Mouse (Mus musculus): ENCODE results near the gene Dpp3. TPM values are rescaled to one million over a fixed set of nuclear protein-coding genes. Genes with fewer than 3 reads are reported as not detected.

Gene Dpp3
- polyA plus RNA-seq, 1 experiment from 2014 or later, result 59.2 TPM

- Histone ChIP-seq H3K36me3 (ENCODE audit: control insufficient read depth, insufficient read depth) (no peaks in the 10 kb centered on the region), H3K27ac (ENCODE audit: low read depth, low read length) (no peak within 1 kb of the TSS), H3K9me3 (ENCODE audit: control insufficient read depth) (no peaks in the 10 kb centered on the region), H3K9ac (ENCODE audit: low read depth, low read length) (peak within 1 kb of the TSS; percentile 46), H3K4me2 (replicated peaks; ENCODE audit: low read depth) (peak within 1 kb of the TSS; percentile 99), H3K4me1 (replicated peaks; ENCODE audit: control insufficient read depth, insufficient read depth, low read length) (0 out of 2 replicates have a peak, but pooled peaks cover 3% of the 10 kb centered on the region), H3K27me3 (replicated peaks; ENCODE audit: control insufficient read depth, insufficient read depth, low read length) (no peaks in the 10 kb centered on the region), H3K4me3 (ENCODE audit: low read depth, low read length) (peak within 1 kb of the TSS; percentile 60)
- under 1% methylated on average over 55 of the region's 55 CpGs for WGBS
- ATAC-seq, result peak; percentile 95
- TF ChIP-seq CTCF (IDR thresholded peaks at IDR 0.05; ENCODE audit: low read depth), result no peak
These were observed 14.6 kb upstream of the Dpp3 start, which contains the start of gene Peli3 for GRCm38 (mm10) chr19:4942551-4943252. Gene Peli3, minus strand, starts transcription at chr19:4943127.

DNA sequence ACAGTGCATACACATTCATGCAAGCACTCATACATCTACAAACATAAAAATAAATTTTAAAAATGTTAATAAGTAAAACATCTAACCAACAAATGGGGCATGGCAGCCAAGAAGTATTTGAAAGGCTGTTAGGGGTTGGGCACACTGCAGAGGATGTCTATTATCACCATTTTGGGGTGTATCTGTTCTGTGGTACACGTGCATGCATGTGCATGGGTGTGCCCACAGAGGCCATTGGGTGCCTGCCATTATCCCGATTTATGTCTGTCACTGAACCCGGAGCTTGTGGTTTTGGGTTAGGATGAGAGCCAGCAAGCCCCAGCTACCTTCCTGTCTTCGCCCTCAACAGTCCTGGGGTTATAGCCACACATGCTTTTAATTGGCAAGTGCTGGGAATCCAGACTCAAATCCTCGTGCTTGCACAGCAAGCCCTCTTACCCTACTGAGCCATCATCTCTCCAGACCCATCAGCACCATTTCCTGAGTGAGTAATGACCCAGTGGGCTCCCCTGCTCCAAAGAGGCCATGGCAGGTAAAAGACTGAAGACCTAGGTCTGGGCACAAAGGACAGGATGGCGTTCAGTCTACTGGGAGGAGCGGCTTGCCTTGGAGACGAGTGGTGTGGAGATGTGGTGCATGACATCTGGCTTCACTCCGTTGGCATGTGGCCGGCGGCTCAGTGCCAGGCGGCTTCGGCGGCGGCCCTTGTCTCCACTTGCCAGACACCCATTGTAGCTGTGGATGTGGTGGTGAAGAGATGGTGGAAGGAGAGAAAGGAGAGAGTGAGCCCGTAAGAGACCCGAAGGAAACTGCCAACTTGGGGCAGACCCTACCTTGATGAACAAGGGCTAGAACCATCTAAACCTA, 9.6 kb upstream of the Dpp3 start:
- Histone ChIP-seq H3K36me3 (ENCODE audit: control insufficient read depth, insufficient read depth) (no peaks in the 10 kb centered on the region), H3K27ac (ENCODE audit: low read depth, low read length) (no peak overlapping the region), H3K27me3 (replicated peaks; ENCODE audit: control insufficient read depth, insufficient read depth, low read length) (no peaks in the 10 kb centered on the region), H3K4me1 (replicated peaks; ENCODE audit: control insufficient read depth, insufficient read depth, low read length) (no peaks in the 10 kb centered on the region), H3K9me3 (ENCODE audit: control insufficient read depth) (no peaks in the 10 kb centered on the region), H3K9ac (ENCODE audit: low read depth, low read length) (no peak overlapping the region), H3K4me2 (replicated peaks; ENCODE audit: low read depth) (no peak overlapping the region), H3K4me3 (ENCODE audit: low read depth, low read length) (no peak overlapping the region)
- no peak for TF ChIP-seq CTCF (IDR thresholded peaks at IDR 0.05; ENCODE audit: low read depth)
- 87% methylated on average over 17 of the region's 17 CpGs for WGBS
- ATAC-seq, result no peak

DNA sequence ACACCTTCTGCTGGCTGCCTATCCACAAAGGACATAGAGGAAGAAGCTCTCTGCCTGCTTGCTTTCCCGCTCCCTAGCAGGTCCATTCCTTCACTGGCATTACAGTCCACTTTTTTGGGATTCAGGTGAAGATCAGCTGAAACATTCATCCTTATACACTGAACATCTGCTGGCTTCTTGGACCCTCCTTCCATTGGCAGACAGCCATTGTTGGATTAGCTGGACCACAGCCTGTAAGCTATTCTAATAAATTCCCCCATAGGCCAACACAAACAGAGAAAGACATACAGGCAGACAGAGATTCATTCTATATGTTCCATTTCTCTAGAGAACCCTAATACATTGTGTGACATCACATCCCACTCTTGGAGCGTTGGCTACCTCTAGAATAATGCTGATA, 8.8 kb upstream of the Dpp3 start:
- WGBS, result 77% methylated on average over 2 of the region's 2 CpGs
- H3K9me3 ChIP-seq (ENCODE audit: control insufficient read depth), result no peaks in the 10 kb centered on the region
- no peak for ATAC-seq
- H3K27ac ChIP-seq (ENCODE audit: low read depth, low read length), result no peak overlapping the region
- no peaks in the 10 kb centered on the region for H3K36me3 ChIP-seq (ENCODE audit: control insufficient read depth, insufficient read depth)
- no peak overlapping the region for H3K4me3 ChIP-seq (ENCODE audit: low read depth, low read length)
- H3K4me2 ChIP-seq (replicated peaks; ENCODE audit: low read depth), result no peak overlapping the region
- no peak for TF ChIP-seq CTCF (IDR thresholded peaks at IDR 0.05; ENCODE audit: low read depth)
- no peaks in the 10 kb centered on the region for H3K4me1 ChIP-seq (replicated peaks; ENCODE audit: control insufficient read depth, insufficient read depth, low read length)
- no peak overlapping the region for H3K9ac ChIP-seq (ENCODE audit: low read depth, low read length)
- no peaks in the 10 kb centered on the region for H3K27me3 ChIP-seq (replicated peaks; ENCODE audit: control insufficient read depth, insufficient read depth, low read length)

GRCm38 (mm10) chr19:4928781-4929180, 694 bp upstream of the Dpp3 start:
- H3K9me3 ChIP-seq (ENCODE audit: control insufficient read depth), result no peaks in the 10 kb centered on the region
- no peak for ATAC-seq
- TF ChIP-seq CTCF (IDR thresholded peaks at IDR 0.05; ENCODE audit: low read depth), result no peak
- H3K27ac ChIP-seq (ENCODE audit: low read depth, low read length), result 0 out of 2 replicates have a peak overlapping the region, but pooled peaks have one; percentile 28
- no peaks in the 10 kb centered on the region for H3K27me3 ChIP-seq (replicated peaks; ENCODE audit: control insufficient read depth, insufficient read depth, low read length)
- peaks cover 6% of the 10 kb centered on the region for H3K36me3 ChIP-seq (ENCODE audit: control insufficient read depth, insufficient read depth)
- peak overlapping the region; percentile 69 for H3K4me2 ChIP-seq (replicated peaks; ENCODE audit: low read depth)
- peak overlapping the region; percentile 59; the same call in 1 of the 2 replicates for H3K4me3 ChIP-seq (ENCODE audit: low read depth, low read length)
- 56% methylated on average over 5 of the region's 5 CpGs for WGBS
- no peaks in the 10 kb centered on the region; the same call in 1 of the 2 replicates for H3K4me1 ChIP-seq (replicated peaks; ENCODE audit: control insufficient read depth, insufficient read depth, low read length)
- H3K9ac ChIP-seq (ENCODE audit: low read depth, low read length), result no peak overlapping the region; the same call in 1 of the 2 replicates

DNA sequence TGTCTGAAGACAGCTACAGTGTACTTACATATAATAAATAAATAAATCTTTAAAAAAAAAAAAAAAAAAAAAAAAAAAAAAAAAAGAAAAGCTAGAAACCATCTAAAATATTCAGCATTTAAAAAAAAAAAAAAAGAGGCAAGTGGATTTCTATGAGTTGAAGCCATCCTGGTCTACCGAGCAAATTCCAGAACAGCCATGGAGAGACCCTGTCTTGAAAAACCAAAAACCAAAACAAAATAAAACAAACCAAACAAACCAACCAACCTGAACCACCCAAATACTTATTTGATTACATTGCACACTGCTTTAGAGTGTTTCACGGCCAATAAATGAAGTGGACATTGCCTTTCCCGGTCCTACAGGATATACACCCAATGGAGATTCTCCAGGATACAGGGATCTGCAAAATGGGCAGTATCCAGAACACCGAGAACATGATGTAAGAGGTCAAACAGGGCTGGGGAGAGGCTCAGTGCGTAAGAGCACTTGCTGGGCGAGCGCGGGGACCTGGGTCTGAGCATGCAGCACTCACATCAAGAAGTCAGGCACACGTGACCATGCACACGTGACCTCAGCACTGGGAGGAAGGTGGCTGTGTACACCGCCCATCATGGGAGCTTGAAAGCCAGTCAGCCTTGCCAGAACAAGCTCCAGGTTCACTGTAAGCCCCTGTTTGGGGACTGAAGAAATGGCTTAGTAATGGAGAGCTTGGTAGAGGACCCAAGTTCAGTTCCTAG, 2.8 kb downstream of the Dpp3 start:
- Histone ChIP-seq H3K4me3 (ENCODE audit: low read depth, low read length) (no peak overlapping the region), H3K9me3 (ENCODE audit: control insufficient read depth) (no peaks in the 10 kb centered on the region), H3K9ac (ENCODE audit: low read depth, low read length) (no peak overlapping the region), H3K27ac (ENCODE audit: low read depth, low read length) (no peak overlapping the region), H3K27me3 (replicated peaks; ENCODE audit: control insufficient read depth, insufficient read depth, low read length) (no peaks in the 10 kb centered on the region), H3K36me3 (ENCODE audit: control insufficient read depth, insufficient read depth) (peaks cover 41% of the 10 kb centered on the region), H3K4me2 (replicated peaks; ENCODE audit: low read depth) (no peak overlapping the region), H3K4me1 (replicated peaks; ENCODE audit: control insufficient read depth, insufficient read depth, low read length) (no peaks in the 10 kb centered on the region; the same call in 1 of the 2 replicates)
- WGBS, result 94% methylated on average over 11 of the region's 11 CpGs
- no peak for ATAC-seq
- TF ChIP-seq CTCF (IDR thresholded peaks at IDR 0.05; ENCODE audit: low read depth), result no peak

- no peak for TF ChIP-seq CTCF (IDR thresholded peaks at IDR 0.05; ENCODE audit: low read depth)
- H3K36me3 ChIP-seq (ENCODE audit: control insufficient read depth, insufficient read depth), result peaks cover 91% of the 10 kb centered on the region
- H3K27ac ChIP-seq (ENCODE audit: low read depth, low read length), result no peak overlapping the region
- H3K9me3 ChIP-seq (ENCODE audit: control insufficient read depth), result no peaks in the 10 kb centered on the region
- no peaks in the 10 kb centered on the region for H3K27me3 ChIP-seq (replicated peaks; ENCODE audit: control insufficient read depth, insufficient read depth, low read length)
- H3K4me2 ChIP-seq (replicated peaks; ENCODE audit: low read depth), result no peak overlapping the region
- whole genome bisulfite sequencing, result 80% methylated on average over 6 of the region's 6 CpGs
- ATAC-seq, result no peak
- no peaks in the 10 kb centered on the region for H3K4me1 ChIP-seq (replicated peaks; ENCODE audit: control insufficient read depth, insufficient read depth, low read length)
- no peak overlapping the region for H3K4me3 ChIP-seq (ENCODE audit: low read depth, low read length)
- no peak overlapping the region for H3K9ac ChIP-seq (ENCODE audit: low read depth, low read length)
These were observed 8.4 kb downstream of the Dpp3 start for GRCm38 (mm10) chr19:4919652-4920051.

All from intestine, postnatal 0 days (tissue).